Mouse (Mus musculus) bone marrow, adult 2 months (tissue): ENCODE measurements at regions not wholly inside any gene's neighbourhood (a gene's known extent, or its start where the extent isn't known, plus 50 kb on each side); places are given as distances from the start of the nearest gene placed in this dataset.

Experiments used
- H3K27ac ChIP-seq: fragments of 200-500 bp; 2 replicates; pipeline ENCODE4 v1.5.1; 2012; ENCODE audit warnings: low read depth, mild to moderate bottlenecking, control low read depth, inconsistent platforms, low read length; ENCODE audit not compliant: control insufficient read depth, poor library complexity, insufficient read depth
- H3K4me1 ChIP-seq: fragments of 200-500 bp; 2 replicates; pipeline ENCODE4 v1.6.1; 2011; ENCODE audit warnings: low read length; ENCODE audit not compliant: control insufficient read depth, insufficient read depth
- H3K4me3 ChIP-seq: fragments of 200-500 bp; replicated peaks from 2 replicates; pipeline ENCODE3; 2011; ENCODE audit warnings: mild to moderate bottlenecking, low read depth, low read length, control low read depth; ENCODE audit not compliant: control insufficient read depth
- CTCF ChIP-seq: fragments of 200-500 bp; IDR thresholded peaks from 2 replicates; pipeline ENCODE4 v1.5.1; 2011; ENCODE audit warnings: low read length, control low read depth; ENCODE audit not compliant: control insufficient read depth, insufficient read depth
- POLR2A ChIP-seq: fragments of 200-500 bp; IDR thresholded peaks from 2 replicates; pipeline ENCODE4 v1.6.1; 2011; ENCODE audit warnings: low read depth, mild to moderate bottlenecking, control low read depth, low read length, borderline replicate concordance; ENCODE audit not compliant: control insufficient read depth
- WGBS: fragments of 180-500 bp; shearing (Covaris S2); methylation state at CpG from one replicate; pipeline ENCODE4 v1.1.7; 2018; 5-methylcytosine and 5-hydroxymethylcytosine counted together

GRCm38 (mm10) chr2:128438161-128438822 is 152.7 kb upstream of the Spdye4c start:
- peak overlapping the region; percentile 53; the same call in 1 of the 2 replicates for H3K27ac ChIP-seq
- TF ChIP-seq CTCF, result no peak
- TF ChIP-seq POLR2A, result no peak

GRCm38 (mm10) chr2:128438897-128439296 is 152.1 kb upstream of the Spdye4c start:
- peaks cover 11% of the 10 kb centered on the region; the same call in 1 of the 2 replicates for H3K4me1 ChIP-seq
- TF ChIP-seq CTCF (no peak), POLR2A (no peak)
- H3K4me3 ChIP-seq, result no peak overlapping the region
- WGBS, result 37% methylated on average over 2 of the region's 2 CpGs
- H3K27ac ChIP-seq, result peak overlapping the region; percentile 53; the same call in 1 of the 2 replicates

More at GRCm38 (mm10) chr2:128438161-128438822, 152.7 kb upstream of the Spdye4c start:
- WGBS, result 66% methylated on average over 12 of the region's 12 CpGs
- Histone ChIP-seq H3K4me3 (no peak overlapping the region), H3K4me1 (peaks cover 11% of the 10 kb centered on the region; the same call in 1 of the 2 replicates)

DNA sequence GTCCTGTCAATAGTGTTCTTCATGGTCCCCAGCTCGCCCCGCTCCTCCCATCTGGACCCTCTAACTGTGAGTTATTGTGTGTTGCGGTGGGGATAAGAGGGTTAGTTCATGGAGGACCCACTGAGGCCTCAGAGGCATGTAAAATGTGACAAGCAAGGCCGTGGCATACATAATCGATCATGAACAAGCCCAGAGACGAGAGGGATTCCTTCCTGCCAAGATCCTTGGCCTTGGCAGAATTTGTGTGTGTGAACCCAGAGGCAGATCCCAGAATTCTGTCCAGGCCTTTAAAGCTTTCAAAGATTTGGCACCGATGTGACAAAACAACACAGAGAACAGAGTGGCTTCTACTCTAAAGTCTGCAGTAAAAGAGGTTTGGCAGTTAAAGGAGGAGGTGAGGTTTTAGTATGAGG is 146.4 kb upstream of the Spdye4c start:
- TF ChIP-seq POLR2A (no peak), CTCF (no peak)
- Histone ChIP-seq H3K27ac (peak overlapping the region; percentile 36), H3K4me3 (no peak overlapping the region), H3K4me1 (peaks cover 3% of the 10 kb centered on the region; the same call in 1 of the 2 replicates)
- 80% methylated on average over 7 of the region's 7 CpGs for WGBS

DNA sequence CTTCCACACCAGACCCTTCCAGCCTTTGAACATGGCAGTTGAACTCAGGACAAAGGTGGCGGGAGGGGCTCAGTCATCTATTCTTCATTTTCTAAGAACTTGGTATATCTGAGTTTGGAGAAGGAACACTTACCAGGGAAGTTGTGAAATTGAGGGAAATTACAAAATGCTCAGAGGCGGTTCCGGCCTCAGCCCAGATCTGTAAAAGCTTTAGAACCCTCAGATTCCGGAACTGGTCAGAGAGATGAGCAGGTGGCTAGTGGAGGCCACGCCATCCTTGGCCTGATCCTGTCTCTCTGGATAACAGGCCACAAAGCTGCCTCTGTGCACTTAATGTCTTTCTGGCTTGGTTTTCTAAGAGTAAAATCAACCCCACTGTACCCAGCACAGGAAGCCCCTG is 145.6 kb upstream of the Spdye4c start:
- 40% methylated on average over 5 of the region's 5 CpGs for WGBS
- TF ChIP-seq CTCF (no peak), POLR2A (no peak)
- Histone ChIP-seq H3K4me3 (no peak overlapping the region), H3K4me1 (peaks cover 4% of the 10 kb centered on the region; the same call in 1 of the 2 replicates), H3K27ac (peak overlapping the region; percentile 40; the same call in 1 of the 2 replicates)

DNA sequence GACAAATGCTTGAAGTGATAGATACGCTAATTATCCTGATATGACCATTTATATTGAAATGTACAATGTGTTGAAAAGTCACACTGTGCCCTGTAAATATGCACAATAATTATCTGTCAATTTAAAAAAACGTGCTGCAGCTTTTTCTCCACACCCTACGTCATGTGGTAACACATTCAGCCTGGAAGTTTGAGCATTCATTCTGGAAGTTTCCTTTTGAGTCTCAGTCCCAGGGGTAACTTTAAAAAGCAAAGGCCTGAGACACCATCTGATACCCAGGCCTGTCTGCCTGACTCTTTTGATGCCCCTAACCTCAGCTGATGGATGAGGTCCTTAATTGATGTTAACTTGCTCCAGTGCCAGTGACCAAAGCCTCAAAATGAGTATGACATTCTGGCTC is 141.7 kb upstream of the Spdye4c start:
- H3K4me3 ChIP-seq, result no peak overlapping the region
- H3K27ac ChIP-seq, result no peak overlapping the region
- 72% methylated on average over 3 of the region's 3 CpGs for WGBS
- TF ChIP-seq POLR2A (no peak), CTCF (no peak)
- H3K4me1 ChIP-seq, result peaks cover 4% of the 10 kb centered on the region

DNA sequence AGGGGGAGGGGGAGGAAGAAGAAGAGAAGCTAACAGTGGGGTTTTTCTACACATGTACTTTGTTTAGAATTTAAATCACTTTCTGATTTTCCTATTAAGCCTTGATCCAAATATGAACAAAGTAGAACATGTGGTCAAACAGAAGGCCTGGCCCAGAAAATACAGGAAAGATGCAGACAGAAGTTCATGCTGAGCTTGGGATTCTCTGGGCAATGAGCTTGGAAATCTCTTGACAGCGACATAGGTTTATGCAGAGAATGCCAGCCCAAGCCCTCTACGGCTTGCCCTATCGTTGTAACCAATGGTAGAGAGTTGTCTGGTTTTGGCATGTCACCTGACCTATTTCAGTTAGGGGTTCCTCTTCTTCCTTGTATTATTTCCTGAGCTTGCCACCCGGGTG is 141.0 kb upstream of the Spdye4c start:
- TF ChIP-seq CTCF, result no peak
- H3K27ac ChIP-seq, result no peak overlapping the region
- peaks cover 1% of the 10 kb centered on the region for H3K4me1 ChIP-seq
- H3K4me3 ChIP-seq, result no peak overlapping the region
- 26% methylated on average over 4 of the region's 4 CpGs for WGBS

GRCm38 (mm10) chr2:128451554-128452239 is 139.3 kb upstream of the Spdye4c start:
- no peak overlapping the region for H3K27ac ChIP-seq
- TF ChIP-seq CTCF (no peak), POLR2A (no peak)
- WGBS, result 16% methylated on average over 5 of the region's 5 CpGs
- H3K4me3 ChIP-seq, result no peak overlapping the region
- H3K4me1 ChIP-seq, result peaks cover 1% of the 10 kb centered on the region

DNA sequence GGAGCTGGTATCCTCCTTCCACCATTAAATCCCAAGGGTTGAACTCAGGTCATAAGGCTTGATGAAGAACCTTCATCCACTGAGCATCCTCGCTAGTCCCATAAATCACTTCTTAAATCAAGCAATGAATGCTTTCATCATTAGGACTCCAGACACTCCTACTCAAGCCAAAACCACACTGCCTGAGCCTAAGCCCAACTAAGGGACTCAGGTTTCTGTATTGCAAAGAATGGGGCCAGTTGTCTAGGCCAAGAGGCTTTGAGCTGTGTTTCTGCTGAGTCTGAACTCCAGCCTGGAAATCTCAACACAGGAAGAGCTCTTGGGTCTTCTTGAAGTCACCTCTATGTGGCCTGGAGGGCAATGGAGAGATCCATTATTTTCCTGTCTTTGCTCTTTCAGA is 138.4 kb upstream of the Spdye4c start:
- 82% methylated on average over 1 of the region's 1 CpGs for WGBS
- TF ChIP-seq POLR2A (no peak), CTCF (no peak)
- Histone ChIP-seq H3K4me3 (no peak overlapping the region), H3K27ac (no peak overlapping the region), H3K4me1 (peaks cover 1% of the 10 kb centered on the region)

DNA sequence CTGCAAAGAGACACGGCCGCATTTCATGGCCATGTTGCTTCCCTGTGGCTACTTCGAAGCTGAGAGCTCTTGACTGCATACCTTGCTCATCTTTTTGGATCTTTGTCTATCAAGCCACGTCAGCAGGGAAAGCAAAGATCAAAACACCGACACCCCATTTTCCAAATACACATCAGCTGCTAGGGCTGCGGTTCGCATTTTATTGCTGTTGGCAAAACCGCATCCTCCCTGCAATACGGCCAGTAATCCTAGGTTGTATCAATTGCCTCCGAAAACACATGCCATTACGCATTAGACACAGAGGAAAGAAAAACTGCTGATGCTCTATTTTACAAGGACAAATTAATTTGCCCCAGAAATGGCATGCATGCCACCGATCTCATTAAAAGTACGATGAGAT is 136.5 kb upstream of the Spdye4c start:
- WGBS, result 85% methylated on average over 13 of the region's 13 CpGs
- Histone ChIP-seq H3K27ac (no peak overlapping the region), H3K4me1 (peaks cover 1% of the 10 kb centered on the region), H3K4me3 (no peak overlapping the region)
- no peak for TF ChIP-seq POLR2A
- TF ChIP-seq CTCF, result no peak
